Mouse (Mus musculus): ENCODE results near the gene Gm4353. TPM values are rescaled to one million over a fixed set of nuclear protein-coding genes. Genes with fewer than 3 reads are reported as not detected.
A peak's percentile ranks its signal among the peaks of the same experiment; 100 is the strongest.

The Gm4353 gene
- polyA plus RNA-seq, 1 experiment = 0.82 TPM

GRCm38 (mm10) chr7:116120737-116121136, 36.3 kb upstream of the Gm4353 start:
- TF ChIP-seq FLI1 (IDR thresholded peaks at IDR 0.05; ENCODE audit: low read length) (no peak), GATA1 (IDR thresholded peaks at IDR 0.05; ENCODE audit: borderline replicate concordance, low read length) (no peak)

GRCm38 (mm10) chr7:116119306-116119857, 34.9 kb upstream of the Gm4353 start:
- Histone ChIP-seq H3K36me3 (replicated peaks; ENCODE audit: low read length) (no peaks in the 10 kb centered on the region), H3K27me3 (replicated peaks) (peaks cover 21% of the 10 kb centered on the region), H3K4me1 (0 out of 2 replicates have a peak, but pooled peaks cover 2% of the 10 kb centered on the region), H3K4me3 (replicated peaks) (no peak overlapping the region), H3K9me3 (peaks cover 8% of the 10 kb centered on the region)
- TF ChIP-seq GATA1 (IDR thresholded peaks at IDR 0.05; ENCODE audit: borderline replicate concordance, low read length) = no peak
- no peak for TF ChIP-seq FLI1 (IDR thresholded peaks at IDR 0.05; ENCODE audit: low read length)

More at GRCm38 (mm10) chr7:116120737-116121136, 36.3 kb upstream of the Gm4353 start:
- Histone ChIP-seq H3K4me3 (replicated peaks) (no peak overlapping the region), H3K27me3 (replicated peaks) (peaks cover 21% of the 10 kb centered on the region), H3K36me3 (replicated peaks; ENCODE audit: low read length) (no peaks in the 10 kb centered on the region), H3K9me3 (peaks cover 8% of the 10 kb centered on the region), H3K4me1 (0 out of 2 replicates have a peak, but pooled peaks cover 2% of the 10 kb centered on the region)

- H3K9me3 ChIP-seq = peaks cover 8% of the 10 kb centered on the region
- H3K36me3 ChIP-seq (replicated peaks; ENCODE audit: low read length) = no peaks in the 10 kb centered on the region
- H3K4me3 ChIP-seq (replicated peaks) = no peak overlapping the region
- 0 out of 2 replicates have a peak, but pooled peaks cover 2% of the 10 kb centered on the region for H3K4me1 ChIP-seq
- peaks cover 19% of the 10 kb centered on the region for H3K27me3 ChIP-seq (replicated peaks)
- TF ChIP-seq FLI1 (IDR thresholded peaks at IDR 0.05; ENCODE audit: low read length) = no peak
- TF ChIP-seq GATA1 (IDR thresholded peaks at IDR 0.05; ENCODE audit: borderline replicate concordance, low read length) = no peak
Measured at GRCm38 (mm10) chr7:116115991-116116390, 31.6 kb upstream of the Gm4353 start.

GRCm38 (mm10) chr7:116115216-116115930, 30.9 kb upstream of the Gm4353 start:
- no peaks in the 10 kb centered on the region for H3K36me3 ChIP-seq (replicated peaks; ENCODE audit: low read length)
- 0 out of 2 replicates have a peak, but pooled peaks cover 2% of the 10 kb centered on the region for H3K4me1 ChIP-seq
- H3K4me3 ChIP-seq (replicated peaks) = no peak overlapping the region
- H3K27me3 ChIP-seq (replicated peaks) = peaks cover 17% of the 10 kb centered on the region
- peaks cover 8% of the 10 kb centered on the region for H3K9me3 ChIP-seq
- TF ChIP-seq FLI1 (IDR thresholded peaks at IDR 0.05; ENCODE audit: low read length) = no peak
- no peak for TF ChIP-seq GATA1 (IDR thresholded peaks at IDR 0.05; ENCODE audit: borderline replicate concordance, low read length)

GRCm38 (mm10) chr7:116111546-116111945, 27.1 kb upstream of the Gm4353 start:
- TF ChIP-seq FLI1 (IDR thresholded peaks at IDR 0.05; ENCODE audit: low read length) = no peak
- no peak for TF ChIP-seq GATA1 (IDR thresholded peaks at IDR 0.05; ENCODE audit: borderline replicate concordance, low read length)
- Histone ChIP-seq H3K27me3 (replicated peaks) (peaks cover 13% of the 10 kb centered on the region), H3K9me3 (no peaks in the 10 kb centered on the region), H3K4me1 (no peaks in the 10 kb centered on the region), H3K4me3 (replicated peaks) (peak overlapping the region; percentile 42), H3K36me3 (replicated peaks; ENCODE audit: low read length) (peaks cover 20% of the 10 kb centered on the region)

- no peaks in the 10 kb centered on the region for H3K4me1 ChIP-seq
- TF ChIP-seq FLI1 (IDR thresholded peaks at IDR 0.05; ENCODE audit: low read length) = no peak
Measured at GRCm38 (mm10) chr7:116110661-116111060, 26.2 kb upstream of the Gm4353 start.

GRCm38 (mm10) chr7:116103091-116103490, 18.7 kb upstream of the Gm4353 start:
- H3K9me3 ChIP-seq = no peaks in the 10 kb centered on the region
- H3K27me3 ChIP-seq (replicated peaks) = no peaks in the 10 kb centered on the region
- TF ChIP-seq FLI1 (IDR thresholded peaks at IDR 0.05; ENCODE audit: low read length) (no peak), GATA1 (IDR thresholded peaks at IDR 0.05; ENCODE audit: borderline replicate concordance, low read length) (no peak)
- H3K4me1 ChIP-seq = peaks cover 28% of the 10 kb centered on the region
- peaks cover 78% of the 10 kb centered on the region for H3K36me3 ChIP-seq (replicated peaks; ENCODE audit: low read length)
- no peak overlapping the region for H3K4me3 ChIP-seq (replicated peaks)

More at GRCm38 (mm10) chr7:116110661-116111060, 26.2 kb upstream of the Gm4353 start:
- Histone ChIP-seq H3K27me3 (replicated peaks) (peaks cover 12% of the 10 kb centered on the region), H3K4me3 (replicated peaks) (no peak overlapping the region), H3K36me3 (replicated peaks; ENCODE audit: low read length) (peaks cover 29% of the 10 kb centered on the region), H3K9me3 (no peaks in the 10 kb centered on the region)

- H3K4me1 ChIP-seq = peaks cover 47% of the 10 kb centered on the region
- no peaks in the 10 kb centered on the region for H3K9me3 ChIP-seq
- peaks cover 59% of the 10 kb centered on the region for H3K36me3 ChIP-seq (replicated peaks; ENCODE audit: low read length)
- H3K4me3 ChIP-seq (replicated peaks) = peak overlapping the region; percentile 79
- no peaks in the 10 kb centered on the region for H3K27me3 ChIP-seq (replicated peaks)
- TF ChIP-seq GATA1 (IDR thresholded peaks at IDR 0.05; ENCODE audit: borderline replicate concordance, low read length) (no peak), FLI1 (IDR thresholded peaks at IDR 0.05; ENCODE audit: low read length) (no peak)
Measured at GRCm38 (mm10) chr7:116099952-116100528, 15.6 kb upstream of the Gm4353 start.

GRCm38 (mm10) chr7:116093466-116093850, 9.0 kb upstream of the Gm4353 start:
- Histone ChIP-seq H3K27me3 (replicated peaks) (peaks cover under 1% of the 10 kb centered on the region), H3K9me3 (no peaks in the 10 kb centered on the region), H3K36me3 (replicated peaks; ENCODE audit: low read length) (peaks cover 10% of the 10 kb centered on the region), H3K4me3 (replicated peaks) (peak overlapping the region; percentile 96), H3K4me1 (peaks cover 36% of the 10 kb centered on the region)
- no peak for TF ChIP-seq GATA1 (IDR thresholded peaks at IDR 0.05; ENCODE audit: borderline replicate concordance, low read length)
- TF ChIP-seq FLI1 (IDR thresholded peaks at IDR 0.05; ENCODE audit: low read length) = no peak

Data from megakaryocyte, embryonic 14.5 days (primary cell).